Mouse (Mus musculus) hematopoietic stem cell, adult 5-6 weeks (primary cell): ENCODE results near the gene Gm5640. TPM values are rescaled to one million over a fixed set of nuclear protein-coding genes. Genes with fewer than 3 reads are reported as not detected.
"Not testable (repeated sequence)": the region's sequence is repeated elsewhere in the genome, so short reads cannot be mapped to it uniquely, and the experiment has no call there.

Experiments used
- ATAC-seq, 2 experiments: fragments of 125-278 bp in 1 of 2; replicated peaks in 1 of 2; 2 replicates each; pipeline ENCODE4 v1.8.0; 2016 to 2017; ENCODE audit warnings: inconsistent platforms in 2 of 2, mild to moderate bottlenecking in 2 of 2, moderate number of reproducible peaks in 2 of 2, low read depth in 1 of 2, moderate TSS enrichment in 1 of 2; ENCODE audit not compliant: low FRiP score in 2 of 2, poor library complexity in 2 of 2, severe bottlenecking in 2 of 2, insufficient read depth in 1 of 2, low TSS enrichment in 1 of 2
- total RNA-seq: library from RNA; stranded (forward); fragments of 172-1452, 232-1000 nt; gene quantifications from 2 replicates; pipeline ENCODE4 v1.2.3, GENCODE M21; 2017

Gm5640 gene
- not detected in 2 replicates for total RNA-seq

DNA sequence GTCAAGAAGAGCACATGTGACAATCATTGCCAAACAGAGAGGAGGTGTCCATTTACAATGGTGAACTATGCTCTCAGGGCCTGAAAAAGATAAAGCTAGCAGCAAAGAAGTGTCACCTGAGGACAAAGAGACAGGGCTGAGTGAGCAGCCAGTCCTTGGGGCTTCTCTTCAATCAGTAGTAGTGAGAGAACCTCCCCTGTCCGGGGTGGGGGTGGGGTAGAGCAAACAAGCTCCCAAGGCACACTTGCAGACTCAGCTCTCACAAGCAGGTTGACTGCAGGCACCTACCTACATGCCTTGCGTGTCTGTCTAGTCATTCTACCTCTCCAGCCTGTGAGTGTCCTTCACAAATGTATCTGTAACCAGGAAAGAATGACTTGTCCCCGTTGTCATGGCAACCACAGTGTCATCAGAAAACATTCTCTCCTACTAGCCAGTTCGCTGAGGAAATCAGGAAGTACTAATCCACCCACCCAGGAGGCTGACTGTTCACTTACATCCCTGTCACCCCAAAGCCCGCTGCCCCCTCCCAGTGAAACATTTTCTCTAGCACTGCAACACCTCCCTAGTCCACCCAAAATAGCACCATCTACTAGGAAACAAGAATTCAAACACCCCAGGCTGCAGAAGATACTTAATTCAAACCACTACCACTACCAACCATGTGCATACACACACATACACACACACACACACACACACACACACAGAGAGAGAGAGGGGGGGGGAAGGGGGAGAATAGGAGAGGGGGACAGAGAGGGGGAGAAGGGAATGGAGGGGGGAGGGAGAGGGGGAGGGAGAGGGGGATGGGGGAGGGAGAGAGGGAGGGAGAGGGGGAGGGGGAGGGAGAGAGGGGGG is at the start of gene Gm5640:
Gene Gm5640 (minus strand): TSS at position 170 of the 858 bp plus-strand sequence.
- peak; percentile 76 to 82 for ATAC-seq

DNA sequence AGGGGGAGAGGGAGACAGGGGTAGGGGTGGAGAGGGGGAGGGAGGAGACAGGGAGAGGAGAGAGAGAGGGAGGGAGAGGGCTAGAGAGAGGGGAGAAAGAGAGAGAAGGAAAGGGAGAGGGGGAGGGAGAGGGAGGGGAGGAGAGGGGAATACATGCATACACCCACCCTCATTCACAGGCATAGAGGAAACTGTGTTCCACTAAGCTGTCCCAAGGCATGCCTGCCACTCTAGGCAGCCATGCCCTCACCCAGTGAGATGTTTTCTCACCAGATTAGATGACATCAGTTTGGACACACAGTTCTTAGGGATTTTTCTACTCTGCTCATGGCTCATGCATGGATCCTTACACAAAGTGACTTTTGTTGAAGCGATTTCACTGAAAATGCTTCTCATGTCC is 958 bp upstream of the Gm5640 start:
- not testable (repeated sequence) for ATAC-seq

DNA sequence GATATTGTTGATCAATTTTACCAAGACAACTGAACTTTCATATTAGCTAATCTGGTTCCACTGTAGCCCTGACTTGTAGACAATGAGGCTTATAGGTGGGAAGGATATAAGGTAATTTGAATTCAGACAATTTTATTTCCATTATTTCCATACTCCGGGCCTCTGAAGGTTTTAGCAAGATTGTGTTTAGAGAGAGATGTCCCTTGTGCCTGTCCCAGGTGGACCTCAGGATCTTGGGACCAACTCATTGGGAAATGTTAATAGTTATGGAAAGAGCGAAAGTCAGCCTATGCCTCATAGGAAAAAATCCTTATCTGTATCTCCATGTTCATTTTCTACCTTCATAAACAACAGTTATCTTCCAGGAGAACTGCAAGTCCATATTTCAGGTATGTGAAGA is 53.1 kb downstream of the Gm5640 start, which contains the start of gene Olfr1325:
Gene Olfr1325 (plus strand): TSS at position 301 of the 400 bp plus-strand sequence.
- ATAC-seq: no peak

Other genes starting within 250 kb of the Gm5640 start
- gene G6pdx, start 216.4 kb downstream of the Gm5640 start, total RNA-seq: 54.5 and 63.1 TPM in 2 replicates
- not detected in 2 replicates for gene Gm6880, start 164.2 kb downstream of the Gm5640 start, total RNA-seq
- gene Olfr1326-ps1, start 70.7 kb downstream of the Gm5640 start, total RNA-seq: not detected in 2 replicates
- not detected in 2 replicates for gene Olfr1325, start 53.0 kb downstream of the Gm5640 start, total RNA-seq
- not detected in 2 replicates for gene Gm6890, start 95.3 kb upstream of the Gm5640 start, total RNA-seq
- gene Gm5936, start 191.6 kb upstream of the Gm5640 start, total RNA-seq: not detected in 2 replicates